ENCODE assay signal across 8 mouse cellular contexts in genomic region chr13:67081142-67081713, GRCm38 (mm10). TPM values are rescaled to one million over a fixed set of nuclear protein-coding genes. Genes with fewer than 3 reads are reported as not detected.
DNase-seq lines count a peak whose midpoint lies in the region; ATAC-seq and TF ChIP-seq lines count a peak whose summit lies in the region.

No protein-coding gene starts in this region.

- TF ChIP-seq POLR2A in bone marrow, adult 2 months (IDR thresholded peaks at IDR 0.05; ENCODE audit: borderline replicate concordance, control insufficient read depth, low read depth, low read length) = peak; percentile 51; the same call in 1 of the 2 replicates

- H3K4me1 ChIP-seq in bone marrow, adult 2 months (ENCODE audit: control insufficient read depth, insufficient read depth, low read length) = no peaks in the 10 kb centered on the region; the same call in 1 of the 2 replicates
- 0 out of 2 replicates have a peak, but pooled peaks cover 5% of the 10 kb centered on the region for H3K4me1 ChIP-seq in embryonic facial prominence, embryonic 15.5 days
- no peaks in the 10 kb centered on the region for H3K4me1 ChIP-seq in kidney, embryonic 14.5 days (ENCODE audit: control insufficient read depth, insufficient read depth, low read length)
- 0 out of 2 replicates have a peak, but pooled peaks cover 10% of the 10 kb centered on the region for H3K4me1 ChIP-seq in limb, embryonic 15.5 days

- H3K9ac ChIP-seq in embryonic facial prominence, embryonic 15.5 days = peak overlapping the region; percentile 29
- peak overlapping the region; percentile 61 for H3K9ac ChIP-seq in kidney, embryonic 14.5 days (ENCODE audit: low read depth, low read length)
- peak overlapping the region; percentile 74 for H3K9ac ChIP-seq in limb, embryonic 15.5 days

- peaks cover 6% of the 10 kb centered on the region; the same call in 1 of the 2 replicates for H3K9me3 ChIP-seq in embryonic facial prominence, embryonic 15.5 days (replicated peaks)
- no peaks in the 10 kb centered on the region for H3K9me3 ChIP-seq in kidney, embryonic 14.5 days (ENCODE audit: control insufficient read depth, low read length)
- H3K9me3 ChIP-seq in limb, embryonic 15.5 days = no peaks in the 10 kb centered on the region

- H3K27me3 ChIP-seq in embryonic facial prominence, embryonic 15.5 days = no peaks in the 10 kb centered on the region
- no peaks in the 10 kb centered on the region for H3K27me3 ChIP-seq in kidney, embryonic 14.5 days (ENCODE audit: control insufficient read depth, insufficient read depth, low read length)
- H3K27me3 ChIP-seq in limb, embryonic 15.5 days = no peaks in the 10 kb centered on the region

- H3K27ac ChIP-seq in bone marrow, adult 2 months (ENCODE audit: control insufficient read depth, insufficient read depth, low read depth, low read length, poor library complexity) = peak overlapping the region; percentile 37
- H3K27ac ChIP-seq in embryonic facial prominence, embryonic 15.5 days (replicated peaks) = peak overlapping the region; percentile 93
- peak overlapping the region; percentile 91 for H3K27ac ChIP-seq in kidney, embryonic 14.5 days (ENCODE audit: low read depth, low read length)
- peak overlapping the region; percentile 87 for H3K27ac ChIP-seq in limb, embryonic 15.5 days

- peak; percentile 87 for DNase-seq in 416B (ENCODE audit: low read depth)
- peak; percentile 82 to 87 for DNase-seq in heart, adult 9 months (ENCODE audit: low spot score in 2 of 2)
- peak; percentile 12 to 26 for DNase-seq in monocyte, adult 2 months (ENCODE audit: low read depth in 1 of 2, low spot score in 2 of 2)
- peak; percentile 68 to 69 for DNase-seq in spleen, postnatal 36 days (ENCODE audit: low spot score in 2 of 2)

- ATAC-seq in embryonic facial prominence, embryonic 15.5 days (ENCODE audit: insufficient number of reproducible peaks, low FRiP score, low TSS enrichment, low read depth) = peak; percentile 98
- ATAC-seq in kidney, embryonic 14.5 days (ENCODE audit: low FRiP score, low TSS enrichment) = peak; percentile 100
- peak; percentile 98 for ATAC-seq in limb, embryonic 15.5 days (ENCODE audit: insufficient number of reproducible peaks, low FRiP score, low TSS enrichment, low read depth)

- peak overlapping the region; percentile 73 for H3K4me3 ChIP-seq in bone marrow, adult 2 months (replicated peaks; ENCODE audit: control insufficient read depth, low read depth, low read length)
- peak overlapping the region; percentile 58 for H3K4me3 ChIP-seq in embryonic facial prominence, embryonic 15.5 days (replicated peaks)
- peak overlapping the region; percentile 64 for H3K4me3 ChIP-seq in kidney, embryonic 14.5 days (ENCODE audit: low read length)
- peak overlapping the region; percentile 62 for H3K4me3 ChIP-seq in limb, embryonic 15.5 days

- peak overlapping the region; percentile 64 for H3K4me2 ChIP-seq in embryonic facial prominence, embryonic 15.5 days (replicated peaks)
- H3K4me2 ChIP-seq in kidney, embryonic 14.5 days (replicated peaks; ENCODE audit: low read depth, low read length) = peak overlapping the region; percentile 61
- H3K4me2 ChIP-seq in limb, embryonic 15.5 days = peak overlapping the region; percentile 71

- peaks cover 22% of the 10 kb centered on the region for H3K36me3 ChIP-seq in embryonic facial prominence, embryonic 15.5 days
- H3K36me3 ChIP-seq in kidney, embryonic 14.5 days (ENCODE audit: control insufficient read depth, insufficient read depth, low read length) = no peaks in the 10 kb centered on the region; the same call in 1 of the 2 replicates
- H3K36me3 ChIP-seq in limb, embryonic 15.5 days = peaks cover 19% of the 10 kb centered on the region

- no peak for TF ChIP-seq CTCF in bone marrow, adult 2 months (IDR thresholded peaks at IDR 0.05; ENCODE audit: control insufficient read depth, insufficient read depth, low read length)

- WGBS in bone marrow, adult 2 months = 1% methylated on average over 24 of the region's 24 CpGs
- under 1% methylated on average over 24 of the region's 24 CpGs for WGBS in embryonic facial prominence, embryonic 15.5 days
- 1% methylated on average over 24 of the region's 24 CpGs for WGBS in kidney, embryonic 14.5 days
- WGBS in limb, embryonic 15.5 days = under 1% methylated on average over 24 of the region's 24 CpGs

RNA-seq across cellular contexts. Expression of gene Zfp708, which starts 16.5 kb away (rescaled TPM):
- polyA plus RNA-seq in bone marrow, adult 2 months (2011; ENCODE audit: insufficient read depth, insufficient read length, low replicate concordance, missing spikeins) = not detected in 2 replicates
- polyA plus RNA-seq in embryonic facial prominence, embryonic 15.5 days (2015; fragmentation: Nextera tagmentation; extraction: Ambion mirVana) = 4.9 and 6.0 TPM in 2 replicates
- polyA plus RNA-seq in kidney, embryonic 14.5 days (2014; fragmentation: Nextera tagmentation; extraction: Ambion mirVana) = 7.3 and 8.4 TPM in 2 replicates
- polyA plus RNA-seq in limb, embryonic 15.5 days (2015; fragmentation: Nextera tagmentation; extraction: Ambion mirVana) = 5.1 and 5.9 TPM in 2 replicates

RNA-seq across cellular contexts. Expression of gene Zfp712, which starts 20.3 kb away (rescaled TPM):
- polyA plus RNA-seq in bone marrow, adult 2 months (2011; ENCODE audit: insufficient read depth, insufficient read length, low replicate concordance, missing spikeins) = 0.42 and 0.49 TPM in 2 replicates
- 4.1 and 4.4 TPM in 2 replicates for polyA plus RNA-seq in embryonic facial prominence, embryonic 15.5 days (2015; fragmentation: Nextera tagmentation; extraction: Ambion mirVana)
- 3.9 and 4.8 TPM in 2 replicates for polyA plus RNA-seq in kidney, embryonic 14.5 days (2014; fragmentation: Nextera tagmentation; extraction: Ambion mirVana)
- polyA plus RNA-seq in limb, embryonic 15.5 days (2015; fragmentation: Nextera tagmentation; extraction: Ambion mirVana) = 4.0 and 4.5 TPM in 2 replicates

RNA-seq across cellular contexts. Expression of gene Gm28557, which starts 27.2 kb away (rescaled TPM):
- polyA plus RNA-seq in bone marrow, adult 2 months (2011; ENCODE audit: insufficient read depth, insufficient read length, low replicate concordance, missing spikeins) = 0.81 TPM in 1 of 2 replicates, not detected in the other
- 3.6 and 3.7 TPM in 2 replicates for polyA plus RNA-seq in embryonic facial prominence, embryonic 15.5 days (2015; fragmentation: Nextera tagmentation; extraction: Ambion mirVana)
- 3.3 and 4.6 TPM in 2 replicates for polyA plus RNA-seq in kidney, embryonic 14.5 days (2014; fragmentation: Nextera tagmentation; extraction: Ambion mirVana)
- 2.5 and 3.0 TPM in 2 replicates for polyA plus RNA-seq in limb, embryonic 15.5 days (2015; fragmentation: Nextera tagmentation; extraction: Ambion mirVana)

RNA-seq across cellular contexts. Expression of gene Rslcan18, which starts 34.8 kb away (rescaled TPM):
- polyA plus RNA-seq in bone marrow, adult 2 months (2011; ENCODE audit: insufficient read depth, insufficient read length, low replicate concordance, missing spikeins) = 0.47 and 0.79 TPM in 2 replicates
- polyA plus RNA-seq in embryonic facial prominence, embryonic 15.5 days (2015; fragmentation: Nextera tagmentation; extraction: Ambion mirVana) = 0.33 and 0.37 TPM in 2 replicates
- polyA plus RNA-seq in kidney, embryonic 14.5 days (2014; fragmentation: Nextera tagmentation; extraction: Ambion mirVana) = 0.43 and 0.45 TPM in 2 replicates
- polyA plus RNA-seq in limb, embryonic 15.5 days (2015; fragmentation: Nextera tagmentation; extraction: Ambion mirVana) = 0.08 and 0.27 TPM in 2 replicates

RNA-seq across cellular contexts. Expression of gene Zfp759, which starts 40.2 kb away (rescaled TPM):
- polyA plus RNA-seq in bone marrow, adult 2 months (2011; ENCODE audit: insufficient read depth, insufficient read length, low replicate concordance, missing spikeins) = 0.57 TPM in 1 of 2 replicates, not detected in the other
- polyA plus RNA-seq in embryonic facial prominence, embryonic 15.5 days (2015; fragmentation: Nextera tagmentation; extraction: Ambion mirVana) = 1.7 and 2.4 TPM in 2 replicates
- 1.7 and 2.9 TPM in 2 replicates for polyA plus RNA-seq in kidney, embryonic 14.5 days (2014; fragmentation: Nextera tagmentation; extraction: Ambion mirVana)
- polyA plus RNA-seq in limb, embryonic 15.5 days (2015; fragmentation: Nextera tagmentation; extraction: Ambion mirVana) = 2.0 and 2.3 TPM in 2 replicates

Comparison
In these comparisons a context has a peak if more than half of its experiments do, and no peak if none do; other contexts are left out.
1. Peak in every context shown above with its lines: DNase-seq, ATAC-seq, H3K4me3 ChIP-seq and H3K27ac ChIP-seq.
2. DNase-seq: peak in every context shown above with its lines; median percentile 87 in 416B; 84 in heart, adult 9 months; 68 in spleen, postnatal 36 days; 19 in monocyte, adult 2 months.
3. H3K27ac ChIP-seq: peak in every context shown above with its lines; median percentile 93 in embryonic facial prominence, embryonic 15.5 days; 91 in kidney, embryonic 14.5 days; 87 in limb, embryonic 15.5 days; 37 in bone marrow, adult 2 months.